Mouse (Mus musculus) lung, postnatal 0 days (tissue): ENCODE results near the gene Otud5.

Experiments
- CTCF ChIP-seq: IDR thresholded peaks from 2 replicates; pipeline ENCODE4 v1.5.1; 2016; ENCODE audit warnings: antibody characterized with exemption, mild to moderate bottlenecking
- EP300 ChIP-seq: IDR thresholded peaks from 2 replicates; pipeline ENCODE4 v1.6.1; 2016; ENCODE audit warnings: antibody characterized with exemption, mild to moderate bottlenecking, control low read depth

DNA sequence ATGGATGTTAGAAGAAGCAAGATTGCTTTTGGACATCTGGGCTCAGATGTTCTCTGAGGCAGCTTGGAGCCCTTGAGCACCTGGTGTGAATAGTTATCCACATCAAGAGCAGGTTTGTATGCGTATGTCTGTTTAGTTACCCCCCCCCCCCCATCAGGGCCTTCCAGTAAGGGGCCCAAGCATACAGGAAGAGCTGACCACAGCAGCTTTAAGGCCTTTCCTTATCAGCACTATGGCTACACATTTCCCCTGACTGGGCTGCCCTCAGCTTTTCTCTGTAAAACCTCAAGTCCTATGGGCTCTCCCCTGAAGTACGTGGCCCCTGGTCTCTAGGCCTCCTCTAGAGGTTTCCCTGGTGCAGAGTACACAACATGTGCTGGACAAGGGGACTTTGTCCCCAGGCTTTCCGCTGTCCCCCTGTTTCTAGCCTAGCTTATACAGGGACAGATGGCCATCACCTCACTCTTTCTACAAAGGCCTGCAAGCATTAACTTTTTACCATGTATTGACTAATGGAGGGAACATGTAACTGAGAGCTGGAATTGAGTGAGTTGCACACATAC, 18.1 kb downstream of the Otud5 start:
- no peak for TF ChIP-seq EP300
- TF ChIP-seq CTCF, result no peak
